Mouse (Mus musculus): ENCODE data around the gene Pik3c2g. TPM values are rescaled to one million over a fixed set of nuclear protein-coding genes. Genes with fewer than 3 reads are reported as not detected.

The Pik3c2g gene
- polyA plus RNA-seq, 1 experiment = not detected

- no peak overlapping the region for H3K4me3 ChIP-seq (ENCODE audit: low read depth, low read length)
- H3K36me3 ChIP-seq (ENCODE audit: control insufficient read depth, insufficient read depth, low read length, poor library complexity, severe bottlenecking) = no peaks in the 10 kb centered on the region
- H3K27me3 ChIP-seq (ENCODE audit: control insufficient read depth, insufficient read depth, low read length, poor library complexity, severe bottlenecking) = no peaks in the 10 kb centered on the region
- no peak overlapping the region for H3K9ac ChIP-seq (ENCODE audit: low read depth, poor library complexity, severe bottlenecking)
- no peak overlapping the region for H3K27ac ChIP-seq (ENCODE audit: insufficient read depth, low read length)
- no peaks in the 10 kb centered on the region for H3K4me1 ChIP-seq (ENCODE audit: control insufficient read depth, insufficient read depth, low read length)
- no peaks in the 10 kb centered on the region for H3K9me3 ChIP-seq (replicated peaks; ENCODE audit: control insufficient read depth, insufficient read depth, low read length, poor library complexity, severe bottlenecking)
- TF ChIP-seq EP300 (IDR thresholded peaks at IDR 0.05; ENCODE audit: insufficient read depth, low read depth, low read length) (no peak), CTCF (IDR thresholded peaks at IDR 0.05; ENCODE audit: low read depth, low read length) (no peak), POLR2A (IDR thresholded peaks at IDR 0.05; ENCODE audit: insufficient read depth, low read length) (no peak)
These were observed 170.9 kb downstream of the Pik3c2g start for GRCm38 (mm10) chr6:139757876-139758275.

- no peaks in the 10 kb centered on the region for H3K4me1 ChIP-seq (ENCODE audit: control insufficient read depth, insufficient read depth, low read length)
- no peaks in the 10 kb centered on the region for H3K36me3 ChIP-seq (ENCODE audit: control insufficient read depth, insufficient read depth, low read length, poor library complexity, severe bottlenecking)
- no peaks in the 10 kb centered on the region for H3K27me3 ChIP-seq (ENCODE audit: control insufficient read depth, insufficient read depth, low read length, poor library complexity, severe bottlenecking)
- no peaks in the 10 kb centered on the region for H3K9me3 ChIP-seq (replicated peaks; ENCODE audit: control insufficient read depth, insufficient read depth, low read length, poor library complexity, severe bottlenecking)
- TF ChIP-seq CTCF (IDR thresholded peaks at IDR 0.05; ENCODE audit: low read depth, low read length) = no peak
- no peak for TF ChIP-seq EP300 (IDR thresholded peaks at IDR 0.05; ENCODE audit: insufficient read depth, low read depth, low read length)
- no peak for TF ChIP-seq POLR2A (IDR thresholded peaks at IDR 0.05; ENCODE audit: insufficient read depth, low read length)
- H3K9ac ChIP-seq (ENCODE audit: low read depth, poor library complexity, severe bottlenecking) = no peak overlapping the region
- no peak overlapping the region for H3K27ac ChIP-seq (ENCODE audit: insufficient read depth, low read length)
- no peak overlapping the region for H3K4me3 ChIP-seq (ENCODE audit: low read depth, low read length)
These were observed 174.0 kb downstream of the Pik3c2g start for GRCm38 (mm10) chr6:139760978-139761377.

- H3K27ac ChIP-seq (ENCODE audit: insufficient read depth, low read length) = no peak overlapping the region
- H3K27me3 ChIP-seq (ENCODE audit: control insufficient read depth, insufficient read depth, low read length, poor library complexity, severe bottlenecking) = no peaks in the 10 kb centered on the region
- H3K4me1 ChIP-seq (ENCODE audit: control insufficient read depth, insufficient read depth, low read length) = no peaks in the 10 kb centered on the region
- no peaks in the 10 kb centered on the region for H3K36me3 ChIP-seq (ENCODE audit: control insufficient read depth, insufficient read depth, low read length, poor library complexity, severe bottlenecking)
- H3K9ac ChIP-seq (ENCODE audit: low read depth, poor library complexity, severe bottlenecking) = no peak overlapping the region
- H3K4me3 ChIP-seq (ENCODE audit: low read depth, low read length) = no peak overlapping the region
- TF ChIP-seq POLR2A (IDR thresholded peaks at IDR 0.05; ENCODE audit: insufficient read depth, low read length) = no peak
- no peak for TF ChIP-seq EP300 (IDR thresholded peaks at IDR 0.05; ENCODE audit: insufficient read depth, low read depth, low read length)
- no peaks in the 10 kb centered on the region for H3K9me3 ChIP-seq (replicated peaks; ENCODE audit: control insufficient read depth, insufficient read depth, low read length, poor library complexity, severe bottlenecking)
These were observed 177.4 kb downstream of the Pik3c2g start for GRCm38 (mm10) chr6:139764398-139764797.

GRCm38 (mm10) chr6:139769744-139770473 lies 182.9 kb downstream of the Pik3c2g start:
- H3K4me3 ChIP-seq (ENCODE audit: low read depth, low read length) = no peak overlapping the region
- no peak overlapping the region for H3K27ac ChIP-seq (ENCODE audit: insufficient read depth, low read length)
- H3K9me3 ChIP-seq (replicated peaks; ENCODE audit: control insufficient read depth, insufficient read depth, low read length, poor library complexity, severe bottlenecking) = no peaks in the 10 kb centered on the region
- H3K9ac ChIP-seq (ENCODE audit: low read depth, poor library complexity, severe bottlenecking) = no peak overlapping the region
- no peaks in the 10 kb centered on the region for H3K4me1 ChIP-seq (ENCODE audit: control insufficient read depth, insufficient read depth, low read length)
- H3K36me3 ChIP-seq (ENCODE audit: control insufficient read depth, insufficient read depth, low read length, poor library complexity, severe bottlenecking) = no peaks in the 10 kb centered on the region
- H3K27me3 ChIP-seq (ENCODE audit: control insufficient read depth, insufficient read depth, low read length, poor library complexity, severe bottlenecking) = no peaks in the 10 kb centered on the region
- TF ChIP-seq EP300 (IDR thresholded peaks at IDR 0.05; ENCODE audit: insufficient read depth, low read depth, low read length) (no peak), CTCF (IDR thresholded peaks at IDR 0.05; ENCODE audit: low read depth, low read length) (no peak), POLR2A (IDR thresholded peaks at IDR 0.05; ENCODE audit: insufficient read depth, low read length) (no peak)

- Histone ChIP-seq H3K27me3 (ENCODE audit: control insufficient read depth, insufficient read depth, low read length, poor library complexity, severe bottlenecking) (no peaks in the 10 kb centered on the region), H3K36me3 (ENCODE audit: control insufficient read depth, insufficient read depth, low read length, poor library complexity, severe bottlenecking) (no peaks in the 10 kb centered on the region), H3K27ac (ENCODE audit: insufficient read depth, low read length) (no peak overlapping the region), H3K9ac (ENCODE audit: low read depth, poor library complexity, severe bottlenecking) (no peak overlapping the region), H3K9me3 (replicated peaks; ENCODE audit: control insufficient read depth, insufficient read depth, low read length, poor library complexity, severe bottlenecking) (no peaks in the 10 kb centered on the region), H3K4me1 (ENCODE audit: control insufficient read depth, insufficient read depth, low read length) (no peaks in the 10 kb centered on the region), H3K4me3 (ENCODE audit: low read depth, low read length) (no peak overlapping the region)
- no peak for TF ChIP-seq CTCF (IDR thresholded peaks at IDR 0.05; ENCODE audit: low read depth, low read length)
- no peak for TF ChIP-seq EP300 (IDR thresholded peaks at IDR 0.05; ENCODE audit: insufficient read depth, low read depth, low read length)
- no peak for TF ChIP-seq POLR2A (IDR thresholded peaks at IDR 0.05; ENCODE audit: insufficient read depth, low read length)
These were observed 183.5 kb downstream of the Pik3c2g start for GRCm38 (mm10) chr6:139770535-139770934.

GRCm38 (mm10) chr6:139777576-139778282 lies 190.7 kb downstream of the Pik3c2g start:
- Histone ChIP-seq H3K27ac (ENCODE audit: insufficient read depth, low read length) (no peak overlapping the region), H3K4me1 (ENCODE audit: control insufficient read depth, insufficient read depth, low read length) (no peaks in the 10 kb centered on the region)
- no peak for TF ChIP-seq POLR2A (IDR thresholded peaks at IDR 0.05; ENCODE audit: insufficient read depth, low read length)
- no peak for TF ChIP-seq EP300 (IDR thresholded peaks at IDR 0.05; ENCODE audit: insufficient read depth, low read depth, low read length)
- TF ChIP-seq CTCF (IDR thresholded peaks at IDR 0.05; ENCODE audit: low read depth, low read length) = no peak

More at GRCm38 (mm10) chr6:139777576-139778282, 190.7 kb downstream of the Pik3c2g start:
- Histone ChIP-seq H3K9ac (ENCODE audit: low read depth, poor library complexity, severe bottlenecking) (no peak overlapping the region), H3K27me3 (ENCODE audit: control insufficient read depth, insufficient read depth, low read length, poor library complexity, severe bottlenecking) (no peaks in the 10 kb centered on the region), H3K4me3 (ENCODE audit: low read depth, low read length) (no peak overlapping the region), H3K36me3 (ENCODE audit: control insufficient read depth, insufficient read depth, low read length, poor library complexity, severe bottlenecking) (no peaks in the 10 kb centered on the region), H3K9me3 (replicated peaks; ENCODE audit: control insufficient read depth, insufficient read depth, low read length, poor library complexity, severe bottlenecking) (no peaks in the 10 kb centered on the region)
